Mouse (Mus musculus): ENCODE results near the gene Epn3.

Gene Epn3

DNA sequence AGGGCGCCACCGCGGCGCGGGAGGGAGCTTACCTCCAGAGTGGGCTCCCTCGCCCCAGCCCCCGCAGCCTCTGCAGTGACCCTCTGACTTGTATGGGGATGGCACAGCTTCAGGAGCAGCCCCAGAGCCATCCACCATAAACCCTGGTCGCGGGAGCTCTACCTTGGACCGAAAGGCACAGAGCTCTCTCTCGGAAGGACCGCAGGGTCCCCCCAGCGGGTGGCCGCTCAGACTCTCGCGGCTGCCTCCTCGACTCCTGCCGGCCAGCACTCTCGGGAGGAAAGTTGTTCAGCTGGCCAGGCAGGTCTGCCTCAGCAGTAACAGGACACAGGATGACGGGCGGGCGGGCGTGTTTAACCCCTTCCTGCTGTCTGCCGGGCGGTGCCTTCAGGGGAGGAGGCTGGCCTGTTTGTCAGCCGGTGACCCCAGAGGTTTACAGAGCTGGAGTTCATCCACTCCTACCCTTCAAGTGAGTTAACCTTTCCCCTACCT, at the start of gene Epn3:
Epn3 (minus strand) TSS at position 314 of the 492 bp plus-strand sequence.
- DNase-seq: no peak

DNA sequence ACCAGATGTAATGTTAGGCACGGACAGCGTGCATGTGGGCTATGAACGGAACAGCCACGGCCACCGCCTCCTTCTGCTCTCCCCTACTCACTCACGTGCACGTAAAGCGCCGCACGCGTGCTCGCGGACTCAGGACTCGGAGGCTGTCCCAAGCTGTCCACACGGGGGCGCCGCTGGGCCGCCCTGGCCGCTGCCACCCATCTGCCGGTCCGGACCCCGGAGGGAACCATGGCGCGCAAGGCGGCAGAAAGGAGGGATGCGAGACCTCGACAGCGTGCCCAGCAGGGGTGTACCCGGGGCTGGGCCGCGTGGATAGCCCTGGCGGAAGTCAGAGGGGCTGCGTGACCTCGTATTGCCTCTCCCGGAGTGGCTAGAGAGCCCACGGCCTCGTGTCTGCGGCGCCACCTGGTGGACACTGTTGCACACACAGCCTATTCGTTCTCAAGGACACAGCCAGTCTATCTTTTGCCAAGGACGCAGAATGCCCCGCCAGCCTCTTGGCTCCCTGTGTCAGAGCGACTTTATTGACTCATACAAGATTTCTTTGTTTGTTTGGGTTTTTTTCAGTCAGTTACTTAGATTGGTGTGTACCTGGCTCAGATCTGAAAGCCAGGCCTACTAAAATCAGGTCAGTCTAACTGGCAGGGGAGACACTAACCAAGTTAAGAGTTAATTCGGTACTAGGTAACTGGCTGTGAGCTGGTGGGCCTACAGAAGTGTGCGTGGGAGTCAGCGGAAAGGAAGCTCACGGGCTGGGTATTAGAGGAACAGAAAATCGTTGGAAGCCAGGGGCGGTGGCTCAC, 49.3 kb upstream of the Epn3 start, which contains the start of gene Rsad1:
Rsad1 (minus strand) TSS at position 368 of the 803 bp plus-strand sequence.
- DNase-seq: peak; percentile 95

DNA sequence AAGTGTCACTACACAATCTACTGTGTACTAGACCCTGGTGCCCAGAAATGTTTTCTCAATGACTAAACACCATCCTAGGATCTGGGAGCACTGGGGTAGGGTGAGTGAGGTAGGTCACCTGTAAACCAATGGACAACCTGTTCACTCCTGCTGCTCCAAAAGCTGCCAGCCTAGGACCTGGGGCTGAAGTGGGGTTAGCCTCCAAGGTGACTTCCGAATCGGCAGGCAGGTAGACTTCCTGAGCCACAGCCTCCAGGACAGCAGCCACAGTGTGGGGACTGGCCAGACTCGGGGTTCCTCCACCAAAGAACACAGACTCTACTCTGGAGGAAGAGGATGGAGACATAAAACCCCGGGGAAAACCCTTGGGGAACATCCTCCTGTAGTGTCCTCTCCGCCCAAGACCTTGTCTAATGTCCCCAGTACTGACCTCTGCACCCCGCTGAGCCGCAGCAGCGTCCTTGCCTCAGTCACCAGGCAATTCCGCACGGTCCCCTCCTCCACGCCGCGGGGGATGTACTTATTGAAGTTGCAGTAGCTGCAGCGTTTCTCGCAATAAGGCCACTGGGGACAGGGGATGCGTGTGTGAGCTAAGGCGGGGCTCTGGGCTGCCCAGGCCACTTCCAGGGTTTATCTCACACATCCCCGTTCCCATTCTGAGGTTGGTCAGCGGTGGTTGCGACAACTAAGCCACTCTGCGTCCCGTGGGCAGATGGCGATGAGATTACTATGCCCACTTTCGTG, 48.4 kb upstream of the Epn3 start:
- DNase-seq: no peak

DNA sequence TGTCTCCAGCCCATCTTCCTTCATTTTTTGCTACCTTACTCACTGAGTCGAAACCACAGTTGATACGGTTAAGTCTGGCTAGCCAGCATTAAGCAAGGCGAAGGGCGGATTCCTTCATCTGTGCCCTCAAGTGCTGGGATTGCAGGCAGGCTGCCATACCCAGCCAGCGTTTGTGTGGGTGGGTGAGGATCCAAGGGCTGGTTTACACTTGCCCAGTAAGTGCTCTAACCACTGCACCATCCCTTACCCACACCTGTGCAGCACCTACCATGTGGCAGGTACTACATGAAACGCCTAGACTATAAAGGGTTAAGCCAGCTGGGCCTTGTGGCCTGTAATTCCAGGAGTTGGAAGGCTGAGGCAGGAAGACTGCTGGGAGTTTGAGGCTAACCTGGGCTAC, 47.5 kb upstream of the Epn3 start:
- no peak for DNase-seq

DNA sequence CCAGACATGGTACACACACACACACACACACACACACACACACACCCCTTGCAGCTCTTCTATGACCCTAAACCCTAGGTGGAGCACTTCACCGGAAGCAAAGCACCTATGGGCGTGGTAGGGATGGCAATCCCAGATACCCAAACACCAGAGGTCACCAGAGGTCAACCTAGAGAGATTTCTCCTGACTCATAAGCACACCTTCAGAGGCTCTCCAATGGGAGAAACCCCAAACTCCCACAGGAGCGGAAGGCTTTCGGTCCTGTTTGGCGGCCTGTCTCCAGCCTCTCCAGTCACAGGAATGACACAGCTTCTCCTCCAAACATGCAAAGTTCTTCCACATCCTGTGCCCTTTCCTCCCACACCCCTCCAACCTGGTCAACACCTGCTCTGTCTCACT, 46.6 kb upstream of the Epn3 start:
- DNase-seq: no peak

DNA sequence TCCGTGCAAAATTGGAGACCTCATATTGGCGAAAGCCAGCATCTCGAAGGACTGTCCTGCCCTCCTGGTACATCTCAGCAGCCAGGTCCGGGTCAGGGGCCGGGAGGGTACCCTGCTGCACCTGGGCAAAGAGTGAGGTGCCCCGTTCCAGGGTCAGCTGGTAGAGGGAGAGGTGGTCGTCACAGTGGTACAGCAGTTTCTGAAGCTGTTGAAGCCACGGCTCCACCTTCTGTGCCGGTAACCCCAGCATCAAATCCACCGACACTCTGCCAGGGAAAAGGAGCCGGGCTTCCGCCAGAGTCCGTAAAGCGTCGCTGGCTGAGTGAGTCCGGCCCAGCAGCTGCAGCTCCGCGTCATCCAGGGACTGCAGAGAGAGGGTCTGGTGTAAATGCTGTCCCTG, 44.6 kb upstream of the Epn3 start:
- DNase-seq: peak; percentile 40

DNA sequence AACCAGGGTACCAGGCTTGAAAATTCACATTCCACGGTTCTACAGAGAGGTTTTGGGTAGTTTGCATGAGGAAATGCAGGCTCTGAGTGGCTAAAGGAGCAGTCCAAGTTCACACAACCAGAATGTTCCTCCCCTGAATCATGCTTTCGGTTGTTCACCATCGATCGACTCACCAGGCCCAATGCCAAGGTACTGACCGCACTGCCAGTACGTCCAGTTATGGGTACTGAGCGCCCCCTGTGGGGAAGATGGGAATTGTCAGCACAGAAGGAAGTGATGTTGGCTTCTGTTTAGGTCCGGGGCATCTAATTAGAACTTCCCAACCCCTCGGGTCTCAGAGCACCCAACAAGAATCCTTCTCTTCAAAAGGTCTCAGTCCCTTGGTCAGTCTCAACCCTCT, 44.2 kb upstream of the Epn3 start:
- DNase-seq: peak; percentile 88

DNA sequence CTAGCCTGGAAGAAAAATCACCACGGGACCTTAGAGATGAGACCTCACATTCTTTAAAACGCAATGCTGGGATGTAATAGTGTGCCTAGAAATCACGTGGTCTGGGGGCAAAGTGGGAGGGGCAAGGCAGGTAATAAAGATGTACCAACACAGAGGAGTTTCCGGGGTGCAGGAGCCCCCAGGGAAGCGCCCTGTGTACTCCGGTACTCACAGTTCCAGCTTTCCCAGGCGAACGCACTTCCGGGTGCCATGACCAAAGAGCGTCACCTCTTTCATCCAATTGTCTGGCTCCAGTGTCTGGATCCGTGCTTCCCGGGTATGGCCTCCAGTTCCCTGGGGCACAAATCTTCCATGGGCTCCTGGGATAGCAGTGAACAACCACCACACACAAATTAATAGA, 43.6 kb upstream of the Epn3 start:
- DNase-seq: no peak

DNA sequence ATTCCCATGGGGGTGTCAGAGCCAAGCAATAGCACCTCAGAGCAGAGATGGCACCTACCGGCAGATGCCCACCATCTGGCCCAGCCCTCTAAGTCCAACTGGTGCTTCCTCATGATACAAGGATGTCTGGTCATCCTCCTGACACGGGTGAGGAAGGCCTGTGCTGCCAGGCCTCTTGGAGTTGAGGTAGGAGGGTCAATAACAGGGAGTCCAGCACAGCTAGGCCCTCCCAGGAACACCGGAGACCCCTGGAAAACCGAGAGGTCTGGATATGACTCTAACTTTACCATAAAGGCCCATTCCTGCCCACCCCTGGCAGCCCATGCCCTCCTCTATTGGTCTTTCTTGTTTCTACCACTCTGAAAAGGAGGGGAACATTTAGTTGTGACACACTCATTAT, 42.6 kb upstream of the Epn3 start:
- DNase-seq: no peak

DNA sequence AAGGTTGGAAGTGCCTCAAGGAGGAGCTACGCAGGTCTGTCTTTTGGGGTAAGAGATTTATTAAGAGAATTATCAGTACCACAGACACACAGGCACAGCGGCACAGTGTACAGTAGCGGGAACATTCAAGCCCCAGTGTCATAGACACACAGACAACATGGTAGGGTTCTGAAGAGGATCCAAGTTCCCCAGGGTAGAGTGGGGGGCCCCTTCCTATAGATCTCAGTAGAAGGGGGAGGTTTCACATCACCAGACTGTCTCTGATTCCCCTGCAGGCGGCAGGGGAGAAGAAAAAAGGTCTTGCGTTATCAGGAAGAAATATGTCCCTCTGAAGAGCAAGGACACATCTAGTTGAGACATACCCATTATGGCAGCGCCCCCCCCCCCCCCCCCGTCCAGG, 40.0 kb upstream of the Epn3 start:
- DNase-seq: no peak

DNA sequence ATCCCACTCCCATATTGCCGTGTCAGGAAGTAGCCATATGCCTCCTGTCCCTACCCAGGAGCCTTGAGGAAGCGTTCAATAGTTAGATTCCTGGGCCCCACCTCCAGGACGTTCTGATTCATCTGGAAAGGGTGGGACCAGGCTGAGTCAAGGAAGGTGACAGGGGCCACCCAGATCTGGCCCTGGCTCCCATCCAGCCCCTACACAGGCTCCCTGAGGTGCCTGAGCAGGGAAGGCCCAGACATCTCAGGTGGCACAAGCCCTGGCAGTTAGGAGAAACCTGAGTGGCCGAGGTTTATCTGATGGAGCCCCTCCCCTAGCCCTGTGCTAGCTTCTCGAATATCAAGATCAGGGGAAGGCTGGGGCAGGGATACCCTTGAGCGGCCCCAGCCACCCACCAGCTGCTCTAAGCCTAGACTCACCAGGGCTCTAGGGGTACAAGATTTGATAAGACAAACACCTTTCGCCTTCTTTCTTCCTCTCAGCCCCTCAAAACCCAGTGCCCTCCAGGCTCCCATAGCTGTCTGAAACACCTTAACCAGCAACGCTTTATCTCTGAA, 39.0 kb upstream of the Epn3 start:
- DNase-seq: no peak

DNA sequence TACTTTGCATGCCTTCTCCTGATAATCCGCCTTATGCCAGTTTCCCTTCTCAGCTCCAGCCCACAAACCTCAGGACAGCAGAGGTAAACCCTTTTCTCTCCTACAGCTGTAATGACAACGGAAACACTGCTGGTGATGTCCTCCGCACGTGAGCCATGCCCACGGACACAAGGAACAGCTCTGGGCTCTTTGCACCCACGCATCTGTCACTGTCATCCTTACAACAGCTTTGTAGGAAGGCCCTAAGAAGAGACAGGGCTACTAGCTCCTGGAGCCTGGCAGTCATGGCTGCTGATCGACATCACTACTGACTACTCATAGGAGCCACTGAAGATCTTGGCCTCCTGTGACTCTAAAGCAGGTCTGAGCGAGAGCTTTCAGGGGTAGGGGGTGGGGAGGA, 33.4 kb upstream of the Epn3 start:
- DNase-seq: peak; percentile 27

DNA sequence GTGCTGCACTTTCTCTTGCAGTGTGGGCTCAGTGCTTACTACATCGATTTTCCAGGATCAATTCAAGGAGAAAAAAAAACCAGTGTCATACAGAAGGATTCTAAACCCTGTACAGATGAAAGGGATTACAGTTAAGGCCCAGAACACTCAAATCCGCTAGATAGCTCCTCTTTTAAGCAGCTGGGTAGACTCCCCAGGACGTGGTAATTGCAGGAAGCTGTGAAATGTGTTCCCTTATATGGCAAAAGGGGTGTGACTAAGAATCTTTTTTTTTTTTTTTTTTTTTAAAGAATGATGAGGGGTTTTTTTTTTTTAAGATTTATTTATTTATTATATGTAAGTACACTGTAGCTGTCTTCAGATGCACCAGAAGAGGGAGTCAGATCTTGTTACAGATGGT, 29.1 kb upstream of the Epn3 start:
- no peak for DNase-seq

DNA sequence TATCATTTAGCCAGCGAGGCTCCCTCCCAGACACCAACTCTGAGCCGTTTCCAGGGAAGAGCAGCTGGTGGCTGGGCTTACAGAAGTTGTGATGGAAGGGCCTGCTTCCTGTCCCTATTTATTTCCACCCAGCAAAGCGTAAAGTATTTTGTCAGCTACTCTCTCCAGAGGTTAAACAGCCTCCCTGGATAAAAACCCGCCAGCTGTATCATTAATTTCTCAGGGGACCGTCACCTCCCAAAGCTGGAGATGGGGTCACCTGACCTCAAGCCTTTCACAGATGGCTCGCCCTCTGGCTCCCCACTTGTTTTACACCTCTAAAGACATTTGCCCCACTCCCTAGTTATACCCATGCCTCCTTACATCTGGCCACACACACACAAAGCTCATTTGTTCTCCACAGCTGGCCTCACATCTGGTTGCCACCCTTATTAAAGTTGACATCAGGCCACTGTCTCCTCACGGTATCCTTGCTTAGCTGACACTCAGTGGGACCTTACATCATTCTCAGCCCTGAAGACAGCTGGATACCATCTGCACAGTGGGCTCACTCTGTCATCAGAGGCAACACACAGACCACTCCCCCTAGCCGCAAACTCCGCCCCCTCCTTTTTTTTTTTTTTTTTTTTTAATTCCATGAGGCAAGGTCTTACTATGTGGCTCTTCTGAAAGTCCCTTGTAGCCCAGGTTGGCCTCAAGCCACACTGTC, 26.6 kb upstream of the Epn3 start:
- DNase-seq: no peak

DNA sequence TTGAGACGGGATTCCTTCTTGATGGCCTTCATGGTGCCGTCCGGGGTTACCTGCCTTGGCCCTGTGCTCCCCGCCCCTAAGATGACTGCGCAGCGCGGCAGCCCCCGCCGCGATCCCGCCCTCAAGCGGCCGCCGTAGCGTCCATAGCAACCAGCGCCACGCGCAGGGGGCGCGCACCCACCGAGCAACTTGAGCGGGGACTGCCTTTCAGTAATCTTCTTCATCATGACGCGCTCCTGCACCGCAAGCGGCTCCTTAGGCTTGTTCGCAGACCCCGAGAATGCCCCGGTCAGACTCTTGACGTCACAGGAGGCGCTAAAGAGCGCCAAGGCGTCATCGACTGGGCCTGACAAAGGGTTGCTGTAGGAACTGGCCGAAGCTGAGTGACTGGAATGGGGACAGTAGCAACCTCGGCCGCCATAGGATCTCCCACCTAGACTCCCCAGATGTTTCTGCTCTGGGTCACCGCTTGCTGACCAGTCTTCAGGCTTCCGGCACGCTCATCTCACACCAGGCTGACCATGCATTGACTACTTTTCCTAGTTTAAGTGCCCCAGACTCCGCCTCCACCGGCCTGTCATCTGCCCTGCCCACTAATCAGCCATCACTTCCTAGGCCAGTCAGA, 21.6 kb upstream of the Epn3 start, which contains the start of gene Mycbpap:
Mycbpap (minus strand) TSS at position 524 of the 625 bp plus-strand sequence.
- DNase-seq: peak; percentile 62

DNA sequence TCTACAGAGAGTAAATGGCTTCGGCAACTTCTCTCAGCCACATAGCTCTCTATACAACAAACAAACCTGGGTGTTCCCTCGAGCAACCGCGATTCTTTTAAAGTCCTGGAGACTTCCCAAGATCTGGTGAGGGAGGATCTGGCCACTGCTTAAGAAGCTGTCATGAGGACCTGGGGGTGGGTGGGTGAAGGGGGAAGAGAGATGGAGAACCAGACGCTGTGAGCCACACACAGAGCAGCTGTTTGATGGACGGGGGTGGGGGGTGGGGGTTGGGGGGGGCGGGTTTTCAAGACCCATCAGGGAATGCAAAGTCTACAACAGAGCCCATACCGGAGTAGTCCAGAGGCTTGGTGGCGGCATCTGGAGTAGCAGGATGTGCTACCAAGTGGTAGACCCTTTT, 13.7 kb upstream of the Epn3 start:
- DNase-seq: no peak

DNA sequence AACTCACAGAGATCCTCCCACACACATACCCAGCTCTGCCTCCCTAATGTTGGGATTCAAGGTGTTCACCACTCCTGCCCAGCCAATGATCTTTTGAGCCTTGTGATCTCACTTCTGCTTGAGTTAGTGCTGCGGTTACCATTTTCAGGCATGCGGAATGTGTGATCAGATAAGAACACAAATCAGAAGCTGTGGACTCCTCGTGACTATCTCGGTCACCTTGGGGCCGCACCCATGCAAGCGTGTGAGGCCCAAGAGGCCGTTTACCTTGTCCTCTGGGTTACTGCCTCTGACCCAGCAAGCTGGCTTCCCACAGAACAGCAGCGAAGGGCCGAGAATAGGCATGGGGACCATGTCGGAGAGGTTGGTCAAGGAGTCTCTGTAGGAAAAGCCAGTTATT, 9.2 kb upstream of the Epn3 start:
- no peak for DNase-seq

DNA sequence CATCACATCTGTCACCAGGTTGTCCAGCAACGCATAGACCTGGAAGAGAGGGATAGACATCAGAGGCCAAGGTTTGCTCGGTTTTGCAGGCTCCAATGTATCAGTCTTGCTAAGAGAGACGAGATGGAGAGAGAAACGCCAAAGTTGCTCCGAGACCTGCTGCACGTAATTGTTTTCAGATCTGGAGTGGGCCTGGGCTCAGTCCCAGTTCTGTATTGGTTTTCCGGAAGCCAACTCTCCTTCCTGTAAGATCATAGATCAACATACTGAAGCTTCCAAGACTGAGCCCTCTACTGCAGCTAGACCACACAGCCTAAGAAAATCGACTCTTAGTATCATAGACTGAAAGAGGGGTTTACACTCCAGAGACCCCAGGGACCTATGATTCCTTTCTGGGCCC, 1.7 kb upstream of the Epn3 start:
- DNase-seq: no peak

DNA sequence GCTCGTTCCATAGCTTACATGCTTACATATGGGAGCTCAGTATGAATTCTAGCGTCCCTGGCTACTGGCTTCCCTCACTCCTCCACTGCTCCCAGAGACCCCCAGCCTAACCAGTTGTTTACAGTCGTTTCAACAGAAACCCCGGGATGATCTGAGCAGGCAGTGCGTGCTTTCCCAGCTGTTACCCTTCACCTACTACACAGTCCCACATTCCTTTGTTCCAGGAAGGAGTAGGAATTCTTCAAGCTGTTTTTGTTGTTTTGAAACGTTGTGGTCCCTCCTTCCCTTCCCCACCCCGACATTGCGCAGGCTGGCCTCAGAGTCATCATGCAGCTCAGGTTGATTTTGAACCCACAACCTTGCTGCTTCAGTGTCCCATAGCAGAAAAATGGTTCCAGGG, 588 bp upstream of the Epn3 start:
- no peak for DNase-seq

DNA sequence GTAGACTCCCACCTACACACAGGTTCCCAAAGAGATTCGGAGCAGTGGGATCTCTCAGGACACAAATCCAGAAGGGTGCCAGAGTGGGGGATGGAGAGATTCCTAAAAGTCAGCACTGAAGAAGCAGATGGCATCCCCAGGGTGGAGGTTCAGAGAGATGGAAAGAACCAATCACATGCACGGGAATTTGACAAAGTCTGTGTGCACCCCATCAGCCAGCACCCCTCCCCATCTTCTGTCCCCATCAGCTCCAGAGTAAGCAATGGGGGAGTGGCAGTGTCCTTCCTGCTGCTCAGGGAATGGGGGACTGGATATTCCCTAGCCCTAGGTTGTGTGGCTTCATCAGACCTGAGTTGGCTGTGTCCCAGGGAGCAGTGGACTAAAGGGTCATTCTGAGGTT, 739 bp downstream of the Epn3 start:
- no peak for DNase-seq

DNA sequence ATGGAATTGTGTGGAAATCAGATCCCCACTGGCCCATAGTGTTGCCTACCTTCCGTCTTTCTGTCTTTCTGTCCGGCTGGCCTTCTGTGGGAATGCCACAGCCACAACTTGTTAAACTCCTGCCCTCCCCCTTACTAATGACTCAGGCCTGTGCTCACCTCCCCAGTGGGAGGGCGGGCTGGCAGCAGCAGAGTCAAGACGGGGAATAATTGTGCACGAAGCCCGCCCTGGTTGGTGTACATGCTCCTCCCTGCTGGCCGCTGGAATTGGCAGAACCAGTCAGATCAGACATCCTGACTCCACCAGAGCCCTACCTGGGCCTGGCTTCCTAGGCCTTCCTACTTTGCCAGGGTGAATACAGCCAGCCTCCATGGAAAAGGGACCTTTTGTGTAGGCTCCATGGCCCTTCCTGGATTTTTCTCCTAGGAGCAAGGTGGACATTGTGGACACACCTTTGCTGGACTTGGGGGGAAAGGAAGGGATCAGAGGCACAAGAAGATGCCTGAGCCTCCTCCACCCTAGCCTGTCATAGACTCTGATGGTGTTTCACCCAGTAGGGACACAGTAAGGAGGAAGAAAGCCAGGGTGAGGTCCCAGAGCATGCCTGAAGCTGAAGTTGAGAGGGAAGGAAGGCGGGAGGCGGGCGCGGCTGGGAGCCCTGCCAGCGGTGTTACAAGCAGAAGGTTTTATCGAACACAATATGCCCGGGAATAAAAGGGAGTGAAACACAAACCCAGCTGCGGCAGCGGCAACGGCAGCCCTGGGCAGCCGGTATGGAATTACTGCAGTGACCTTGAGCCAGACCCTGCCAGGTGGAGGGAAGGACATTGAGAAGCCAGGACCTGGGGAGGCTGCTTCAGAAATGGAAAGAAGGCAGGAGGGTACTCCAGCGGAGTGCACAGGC, 1.4 kb downstream of the Epn3 start:
- peak; percentile 51 for DNase-seq

DNA sequence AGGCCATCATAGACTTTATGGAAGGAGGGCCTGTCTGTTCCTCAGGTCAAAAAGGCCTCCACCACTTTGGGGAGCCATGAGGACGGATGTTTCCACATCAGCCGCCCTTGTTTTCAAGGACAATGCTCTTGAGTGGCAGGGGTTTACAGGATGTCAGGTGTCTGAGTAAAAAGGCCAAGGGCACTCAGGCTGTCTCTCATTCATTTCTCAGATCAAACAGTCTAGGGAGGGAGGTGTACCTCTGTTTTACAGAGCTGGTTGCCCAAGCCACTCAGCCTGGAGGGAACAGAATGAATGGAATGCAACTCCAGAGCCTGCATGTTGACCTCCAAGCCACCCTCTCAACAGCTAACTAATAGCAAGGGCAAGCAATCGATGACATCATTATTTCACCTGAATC, 4.4 kb downstream of the Epn3 start:
- no peak for DNase-seq
